Mouse (Mus musculus): Measurements from ENCODE around the gene Rpl41.

GRCm38 (mm10) chr10:128509203-128509602 is 39.9 kb downstream of the Rpl41 start:
- TF ChIP-seq POLR2A (IDR thresholded peaks at IDR 0.05; ENCODE audit: low read depth, low read length) (no peak), CTCF (IDR thresholded peaks at IDR 0.05; ENCODE audit: borderline replicate concordance, insufficient read depth, low read length) (no peak)

Measured in embryonic fibroblast, embryonic 13.5 days (primary cell).